Mouse (Mus musculus): Measurements from ENCODE around the gene Gtdc1. TPM values are rescaled to one million over a fixed set of nuclear protein-coding genes. Genes with fewer than 3 reads are reported as not detected.

The Gtdc1 gene
- polyA plus RNA-seq, 1 experiment from 2014 or later: 9.8 TPM

- H3K4me1 ChIP-seq (ENCODE audit: control insufficient read depth, insufficient read depth, low read length): no peaks in the 10 kb centered on the region
- no peaks in the 10 kb centered on the region for H3K36me3 ChIP-seq (ENCODE audit: control insufficient read depth, insufficient read depth, low read length)
- no peak overlapping the region for H3K27ac ChIP-seq (ENCODE audit: low read depth, low read length)
- no peaks in the 10 kb centered on the region for H3K27me3 ChIP-seq (ENCODE audit: control insufficient read depth, insufficient read depth, low read length)
- H3K4me2 ChIP-seq: no peak overlapping the region
- no peak overlapping the region for H3K9ac ChIP-seq (ENCODE audit: low read depth, low read length)
- H3K9me3 ChIP-seq (replicated peaks; ENCODE audit: control insufficient read depth, low read length): no peaks in the 10 kb centered on the region
- no peak for ATAC-seq (replicated peaks; ENCODE audit: insufficient number of reproducible peaks, low FRiP score, low TSS enrichment)
- WGBS (ENCODE audit: insufficient replicate concordance): 81% methylated on average over 5 of the region's 5 CpGs
- no peak overlapping the region for H3K4me3 ChIP-seq (ENCODE audit: low read depth, low read length)
Observed at GRCm38 (mm10) chr2:44791134-44791533, 136.3 kb downstream of the Gtdc1 start.

GRCm38 (mm10) chr2:44782746-44783145 is 144.7 kb downstream of the Gtdc1 start:
- whole genome bisulfite sequencing (ENCODE audit: insufficient replicate concordance): 78% methylated on average over 4 of the region's 4 CpGs
- no peaks in the 10 kb centered on the region for H3K36me3 ChIP-seq (ENCODE audit: control insufficient read depth, insufficient read depth, low read length)
- no peak overlapping the region for H3K4me2 ChIP-seq

GRCm38 (mm10) chr2:44780961-44781360 is 146.5 kb downstream of the Gtdc1 start:
- no peaks in the 10 kb centered on the region for H3K27me3 ChIP-seq (ENCODE audit: control insufficient read depth, insufficient read depth, low read length)
- H3K4me3 ChIP-seq (ENCODE audit: low read depth, low read length): no peak overlapping the region
- H3K4me1 ChIP-seq (ENCODE audit: control insufficient read depth, insufficient read depth, low read length): no peaks in the 10 kb centered on the region
- no peaks in the 10 kb centered on the region for H3K9me3 ChIP-seq (replicated peaks; ENCODE audit: control insufficient read depth, low read length)
- H3K4me2 ChIP-seq: no peak overlapping the region
- no peak overlapping the region for H3K27ac ChIP-seq (ENCODE audit: low read depth, low read length)
- no peak overlapping the region for H3K9ac ChIP-seq (ENCODE audit: low read depth, low read length)
- H3K36me3 ChIP-seq (ENCODE audit: control insufficient read depth, insufficient read depth, low read length): no peaks in the 10 kb centered on the region
- 84% methylated on average over 2 of the region's 2 CpGs for WGBS (ENCODE audit: insufficient replicate concordance)
- ATAC-seq (replicated peaks; ENCODE audit: insufficient number of reproducible peaks, low FRiP score, low TSS enrichment): no peak

More at GRCm38 (mm10) chr2:44782746-44783145, 144.7 kb downstream of the Gtdc1 start:
- no peaks in the 10 kb centered on the region for H3K9me3 ChIP-seq (replicated peaks; ENCODE audit: control insufficient read depth, low read length)
- no peak for ATAC-seq (replicated peaks; ENCODE audit: insufficient number of reproducible peaks, low FRiP score, low TSS enrichment)
- no peaks in the 10 kb centered on the region for H3K27me3 ChIP-seq (ENCODE audit: control insufficient read depth, insufficient read depth, low read length)
- H3K27ac ChIP-seq (ENCODE audit: low read depth, low read length): no peak overlapping the region
- no peak overlapping the region for H3K4me3 ChIP-seq (ENCODE audit: low read depth, low read length)
- H3K9ac ChIP-seq (ENCODE audit: low read depth, low read length): no peak overlapping the region
- no peaks in the 10 kb centered on the region for H3K4me1 ChIP-seq (ENCODE audit: control insufficient read depth, insufficient read depth, low read length)

- no peak overlapping the region for H3K4me2 ChIP-seq
- no peaks in the 10 kb centered on the region for H3K36me3 ChIP-seq (ENCODE audit: control insufficient read depth, insufficient read depth, low read length)
- H3K9ac ChIP-seq (ENCODE audit: low read depth, low read length): no peak overlapping the region
- 83% methylated on average over 1 of the region's 1 CpGs for WGBS (ENCODE audit: insufficient replicate concordance)
- H3K27me3 ChIP-seq (ENCODE audit: control insufficient read depth, insufficient read depth, low read length): no peaks in the 10 kb centered on the region
- H3K4me3 ChIP-seq (ENCODE audit: low read depth, low read length): no peak overlapping the region
- no peak for ATAC-seq (replicated peaks; ENCODE audit: insufficient number of reproducible peaks, low FRiP score, low TSS enrichment)
- H3K27ac ChIP-seq (ENCODE audit: low read depth, low read length): no peak overlapping the region
- H3K4me1 ChIP-seq (ENCODE audit: control insufficient read depth, insufficient read depth, low read length): no peaks in the 10 kb centered on the region
- H3K9me3 ChIP-seq (replicated peaks; ENCODE audit: control insufficient read depth, low read length): no peaks in the 10 kb centered on the region
Observed at GRCm38 (mm10) chr2:44763898-44764297, 163.6 kb downstream of the Gtdc1 start.

- no peak overlapping the region for H3K4me2 ChIP-seq
- H3K36me3 ChIP-seq (ENCODE audit: control insufficient read depth, insufficient read depth, low read length): no peaks in the 10 kb centered on the region
- H3K27ac ChIP-seq (ENCODE audit: low read depth, low read length): no peak overlapping the region
- no peak overlapping the region for H3K4me3 ChIP-seq (ENCODE audit: low read depth, low read length)
- no peaks in the 10 kb centered on the region for H3K9me3 ChIP-seq (replicated peaks; ENCODE audit: control insufficient read depth, low read length)
- 87% methylated on average over 1 of the region's 1 CpGs for WGBS (ENCODE audit: insufficient replicate concordance)
- no peak overlapping the region for H3K9ac ChIP-seq (ENCODE audit: low read depth, low read length)
- H3K4me1 ChIP-seq (ENCODE audit: control insufficient read depth, insufficient read depth, low read length): no peaks in the 10 kb centered on the region
- no peaks in the 10 kb centered on the region for H3K27me3 ChIP-seq (ENCODE audit: control insufficient read depth, insufficient read depth, low read length)
- ATAC-seq (replicated peaks; ENCODE audit: insufficient number of reproducible peaks, low FRiP score, low TSS enrichment): no peak
Observed at GRCm38 (mm10) chr2:44736618-44737017, 190.8 kb downstream of the Gtdc1 start.

- H3K27ac ChIP-seq (ENCODE audit: low read depth, low read length): no peak overlapping the region
- no peak for ATAC-seq (replicated peaks; ENCODE audit: insufficient number of reproducible peaks, low FRiP score, low TSS enrichment)
- no peaks in the 10 kb centered on the region for H3K9me3 ChIP-seq (replicated peaks; ENCODE audit: control insufficient read depth, low read length)
- H3K36me3 ChIP-seq (ENCODE audit: control insufficient read depth, insufficient read depth, low read length): no peaks in the 10 kb centered on the region
- no peaks in the 10 kb centered on the region for H3K4me1 ChIP-seq (ENCODE audit: control insufficient read depth, insufficient read depth, low read length)
- H3K9ac ChIP-seq (ENCODE audit: low read depth, low read length): no peak overlapping the region
- no peak overlapping the region for H3K4me3 ChIP-seq (ENCODE audit: low read depth, low read length)
- no peaks in the 10 kb centered on the region for H3K27me3 ChIP-seq (ENCODE audit: control insufficient read depth, insufficient read depth, low read length)
- no peak overlapping the region for H3K4me2 ChIP-seq
Observed at GRCm38 (mm10) chr2:44721461-44721860, 206.0 kb downstream of the Gtdc1 start.

- WGBS (ENCODE audit: insufficient replicate concordance): 79% methylated on average over 4 of the region's 4 CpGs
- Histone ChIP-seq H3K4me1 (ENCODE audit: control insufficient read depth, insufficient read depth, low read length) (no peaks in the 10 kb centered on the region), H3K4me3 (ENCODE audit: low read depth, low read length) (no peak overlapping the region), H3K27me3 (ENCODE audit: control insufficient read depth, insufficient read depth, low read length) (no peaks in the 10 kb centered on the region), H3K9me3 (replicated peaks; ENCODE audit: control insufficient read depth, low read length) (no peaks in the 10 kb centered on the region), H3K9ac (ENCODE audit: low read depth, low read length) (no peak overlapping the region), H3K4me2 (no peak overlapping the region), H3K36me3 (ENCODE audit: control insufficient read depth, insufficient read depth, low read length) (no peaks in the 10 kb centered on the region), H3K27ac (ENCODE audit: low read depth, low read length) (no peak overlapping the region)
- ATAC-seq (replicated peaks; ENCODE audit: insufficient number of reproducible peaks, low FRiP score, low TSS enrichment): no peak
Observed at GRCm38 (mm10) chr2:44705883-44706615, 221.4 kb downstream of the Gtdc1 start.

- Histone ChIP-seq H3K9me3 (replicated peaks; ENCODE audit: control insufficient read depth, low read length) (no peaks in the 10 kb centered on the region), H3K4me3 (ENCODE audit: low read depth, low read length) (no peak overlapping the region), H3K27me3 (ENCODE audit: control insufficient read depth, insufficient read depth, low read length) (no peaks in the 10 kb centered on the region), H3K36me3 (ENCODE audit: control insufficient read depth, insufficient read depth, low read length) (no peaks in the 10 kb centered on the region), H3K4me2 (no peak overlapping the region), H3K27ac (ENCODE audit: low read depth, low read length) (no peak overlapping the region), H3K4me1 (ENCODE audit: control insufficient read depth, insufficient read depth, low read length) (no peaks in the 10 kb centered on the region), H3K9ac (ENCODE audit: low read depth, low read length) (no peak overlapping the region)
- WGBS (ENCODE audit: insufficient replicate concordance): 68% methylated on average over 4 of the region's 4 CpGs
- no peak for ATAC-seq (replicated peaks; ENCODE audit: insufficient number of reproducible peaks, low FRiP score, low TSS enrichment)
Observed at GRCm38 (mm10) chr2:44700276-44700675, 227.2 kb downstream of the Gtdc1 start.

GRCm38 (mm10) chr2:44696441-44696840 is 231.0 kb downstream of the Gtdc1 start:
- H3K4me3 ChIP-seq (ENCODE audit: low read depth, low read length): no peak overlapping the region
- 71% methylated on average over 3 of the region's 3 CpGs for WGBS (ENCODE audit: insufficient replicate concordance)
- H3K4me2 ChIP-seq: no peak overlapping the region
- H3K36me3 ChIP-seq (ENCODE audit: control insufficient read depth, insufficient read depth, low read length): no peaks in the 10 kb centered on the region
- no peaks in the 10 kb centered on the region for H3K27me3 ChIP-seq (ENCODE audit: control insufficient read depth, insufficient read depth, low read length)
- no peak overlapping the region for H3K9ac ChIP-seq (ENCODE audit: low read depth, low read length)
- H3K27ac ChIP-seq (ENCODE audit: low read depth, low read length): no peak overlapping the region
- no peaks in the 10 kb centered on the region for H3K9me3 ChIP-seq (replicated peaks; ENCODE audit: control insufficient read depth, low read length)
- no peaks in the 10 kb centered on the region for H3K4me1 ChIP-seq (ENCODE audit: control insufficient read depth, insufficient read depth, low read length)
- no peak for ATAC-seq (replicated peaks; ENCODE audit: insufficient number of reproducible peaks, low FRiP score, low TSS enrichment)
